ENCODE assay signal across 9 mouse cellular contexts in genomic region chr5:113910065-113910701, GRCm38 (mm10). TPM values are rescaled to one million over a fixed set of nuclear protein-coding genes. Genes with fewer than 3 reads are reported as not detected.
DNase-seq lines count a peak whose midpoint lies in the region; ATAC-seq lines count a peak whose summit lies in the region.
"Had no signal": no experiment of that assay in that cellular context is flagged by ENCODE, and none has a peak within 500 bp of the region (broad histone marks: within the 10 kb centered on the region; RNA-seq: fewer than 3 reads in every experiment).

No protein-coding gene starts in this region.

- peak overlapping the region; percentile 10; the same call in 1 of the 2 replicates for H3K4me3 ChIP-seq in heart, embryonic 10.5 days
- no peak overlapping the region for H3K4me3 ChIP-seq in lung, embryonic 16.5 days (ENCODE audit: low read length)
- no peak overlapping the region for H3K4me3 ChIP-seq in stomach, embryonic 14.5 days (ENCODE audit: low read depth, low read length)

- H3K9me3 ChIP-seq in heart, embryonic 10.5 days: no peaks in the 10 kb centered on the region
- no peaks in the 10 kb centered on the region for H3K9me3 ChIP-seq in lung, embryonic 16.5 days (ENCODE audit: control insufficient read depth, low read length)
- no peaks in the 10 kb centered on the region for H3K9me3 ChIP-seq in stomach, embryonic 14.5 days (ENCODE audit: control insufficient read depth, low read depth, low read length)

- 29% methylated on average over 10 of the region's 10 CpGs for WGBS in heart, embryonic 10.5 days
- 23% methylated on average over 10 of the region's 10 CpGs for WGBS in lung, embryonic 16.5 days
- 32% methylated on average over 10 of the region's 10 CpGs for WGBS in stomach, embryonic 14.5 days

- H3K27ac ChIP-seq in heart, embryonic 10.5 days: peak overlapping the region; percentile 67
- peak overlapping the region; percentile 43 for H3K27ac ChIP-seq in lung, embryonic 16.5 days (ENCODE audit: low read length)
- peak overlapping the region; percentile 52; the same call in 1 of the 2 replicates for H3K27ac ChIP-seq in stomach, embryonic 14.5 days (ENCODE audit: low read length)

- intact Hi-C loops in heart, postnatal 14 days (cut with DNase I): no loop called here

- DNase-seq in heart, embryonic 10.5 days (ENCODE audit: low spot score): no peak
- DNase-seq in heart, postnatal 14 days: no peak
- no peak for DNase-seq in lung, postnatal 4 days
- DNase-seq in induced T-regulatory cell, adult 2 months (ENCODE audit: low read depth): peak; percentile 43
- no peak for DNase-seq in c-Kit-positive CD71-positive TER-119-positive erythroid progenitor cells, embryonic 14.5 days (ENCODE audit: low spot score)
- no peak for DNase-seq in T-cell, adult 2 months (ENCODE audit: low spot score)

- no peaks in the 10 kb centered on the region for H3K27me3 ChIP-seq in heart, embryonic 10.5 days (ENCODE audit: insufficient read depth, poor library complexity, severe bottlenecking)
- H3K27me3 ChIP-seq in lung, embryonic 16.5 days (ENCODE audit: control insufficient read depth, insufficient read depth, low read depth, low read length): no peaks in the 10 kb centered on the region
- no peaks in the 10 kb centered on the region for H3K27me3 ChIP-seq in stomach, embryonic 14.5 days (ENCODE audit: control insufficient read depth, insufficient read depth, low read length)
- H3K27me3 ChIP-seq: CH12.LX had no signal

- H3K4me1 ChIP-seq in heart, embryonic 10.5 days: peaks cover 49% of the 10 kb centered on the region
- H3K4me1 ChIP-seq in lung, embryonic 16.5 days (replicated peaks; ENCODE audit: control insufficient read depth, insufficient read depth, low read length): peaks cover 40% of the 10 kb centered on the region
- H3K4me1 ChIP-seq in stomach, embryonic 14.5 days (ENCODE audit: control insufficient read depth, insufficient read depth, low read length): peaks cover 25% of the 10 kb centered on the region

- no peak overlapping the region for H3K4me2 ChIP-seq in lung, embryonic 16.5 days (ENCODE audit: low read depth, low read length)
- H3K4me2 ChIP-seq in stomach, embryonic 14.5 days (replicated peaks; ENCODE audit: low read depth, low read length): no peak overlapping the region

- H3K9ac ChIP-seq in lung, embryonic 16.5 days (ENCODE audit: low read length): peak overlapping the region; percentile 26; the same call in 1 of the 2 replicates
- no peak overlapping the region for H3K9ac ChIP-seq in stomach, embryonic 14.5 days (replicated peaks; ENCODE audit: low read depth, low read length)

- H3K36me3 ChIP-seq in heart, embryonic 10.5 days: no peaks in the 10 kb centered on the region
- H3K36me3 ChIP-seq in lung, embryonic 16.5 days (ENCODE audit: control insufficient read depth, insufficient read depth, low read length): no peaks in the 10 kb centered on the region
- H3K36me3 ChIP-seq in stomach, embryonic 14.5 days (ENCODE audit: control insufficient read depth, insufficient read depth, low read length): no peaks in the 10 kb centered on the region

- no peak for ATAC-seq in lung, embryonic 16.5 days (ENCODE audit: low read depth)
- no peak for ATAC-seq in stomach, embryonic 14.5 days (ENCODE audit: insufficient number of reproducible peaks, insufficient read depth, low FRiP score, low read depth)

RNA-seq across cellular contexts. Expression of gene Coro1c, which starts 1.6 kb away (rescaled TPM):
- 163 and 178 TPM in 2 replicates for polyA plus RNA-seq in heart, embryonic 10.5 days (2016; fragmentation: Nextera tagmentation; extraction: Ambion mirVana)
- total RNA-seq in heart, postnatal 14 days (2021): 10 to 100 TPM; 41.1 to 51.1 TPM
- polyA plus RNA-seq in lung, embryonic 16.5 days (2015; fragmentation: Nextera tagmentation; extraction: Ambion mirVana): 131 and 138 TPM in 2 replicates
- 131 and 145 TPM in 2 replicates for polyA plus RNA-seq in stomach, embryonic 14.5 days (2014; fragmentation: Nextera tagmentation; extraction: Ambion mirVana)
